Comparison of ENCODE assay signal across 19 mouse cellular contexts in the genomic region with DNA sequence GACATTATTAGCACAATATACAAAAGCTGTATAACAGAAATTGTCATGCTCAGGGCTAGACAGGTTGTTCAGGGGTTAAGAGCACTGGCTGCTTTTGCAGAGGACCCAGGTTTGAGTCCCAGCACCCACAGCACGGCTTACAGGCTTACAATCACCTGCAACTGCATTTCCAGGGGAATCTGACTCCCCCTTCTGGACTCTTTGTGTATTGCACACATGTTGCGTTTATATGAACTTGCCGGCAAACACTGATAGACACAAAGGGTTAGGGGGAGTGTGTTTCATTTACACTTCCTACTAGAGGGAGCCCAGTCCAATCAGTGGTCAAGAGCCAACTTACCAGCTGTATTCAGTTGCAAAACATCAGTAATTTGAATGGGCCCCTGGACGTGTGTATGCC. TPM values are rescaled to one million over a fixed set of nuclear protein-coding genes. Genes with fewer than 3 reads are reported as not detected.
DNase-seq lines count a peak whose midpoint lies in the region; ATAC-seq and TF ChIP-seq lines count a peak whose summit lies in the region.
"Had no signal": no experiment of that assay in that cellular context is flagged by ENCODE, and none has a peak within 500 bp of the region (broad histone marks: within the 10 kb centered on the region; RNA-seq: fewer than 3 reads in every experiment).

No protein-coding gene starts in this region.

- peaks cover 8% of the 10 kb centered on the region for H3K4me1 ChIP-seq in E14TG2a.4 (replicated peaks; ENCODE audit: low read depth, low read length)
- H3K4me1 ChIP-seq in ES-E14 (ENCODE audit: control insufficient read depth in 2 of 2, insufficient read depth in 2 of 2, low read length in 2 of 2, poor library complexity in 1 of 2) = peaks cover 0 to 4% of the 10 kb centered on the region in 2 experiments; a peak in 1 of 4 replicates
- no peaks in the 10 kb centered on the region for H3K4me1 ChIP-seq in midbrain, embryonic 11.5 days (ENCODE audit: control insufficient read depth, insufficient read depth, low read length)
- H3K4me1 ChIP-seq: forebrain, embryonic 13.5 days; heart, embryonic 12.5 days; midbrain, embryonic 12.5 days had no signal

- H3K9me3 ChIP-seq in E14TG2a.4 (ENCODE audit: low read length) = peaks cover 10% of the 10 kb centered on the region; the same call in 1 of the 2 replicates
- H3K9me3 ChIP-seq in ES-E14 (ENCODE audit: control insufficient read depth, insufficient read depth, low read depth, low read length) = no peaks in the 10 kb centered on the region
- H3K9me3 ChIP-seq in midbrain, embryonic 11.5 days (ENCODE audit: control insufficient read depth, low read length) = no peaks in the 10 kb centered on the region; the same call in 1 of the 2 replicates

- WGBS in midbrain, embryonic 11.5 days = 86% methylated on average over 4 of the region's 4 CpGs

- no peaks in the 10 kb centered on the region for H3K27me3 ChIP-seq in E14TG2a.4 (ENCODE audit: insufficient read depth, low read length)
- no peaks in the 10 kb centered on the region for H3K27me3 ChIP-seq in midbrain, embryonic 11.5 days (ENCODE audit: control insufficient read depth, insufficient read depth, low read length)
- H3K27me3 ChIP-seq: forebrain, embryonic 13.5 days; heart, embryonic 12.5 days; limb, embryonic 12.5 days; midbrain, embryonic 12.5 days; Patski had no signal

- TF ChIP-seq CTCF in left cerebral cortex, adult 2 months (IDR thresholded peaks at IDR 0.05) = peak; percentile 18
- TF ChIP-seq CTCF in E14TG2a.4 (conservative IDR thresholded peaks at IDR 0.05; ENCODE audit: low read length) = peak; percentile 71

- intact Hi-C loops in left cerebral cortex, adult 2 months (cut with DNase I) = no loop called here
- intact Hi-C loops in left cerebral cortex, postnatal 25 days (cut with DNase I) = no loop called here
- intact Hi-C loops in gastrocnemius, postnatal 36 days (cut with DNase I) = no loop called here

- ATAC-seq in granulocyte monocyte progenitor cell, adult 5-6 weeks (replicated peaks; ENCODE audit: poor library complexity, severe bottlenecking) = peak; percentile 42
- no peak for ATAC-seq in midbrain, embryonic 11.5 days (ENCODE audit: low FRiP score)
- ATAC-seq: CD4-positive, CD25-positive, alpha-beta regulatory T cell, adult 4 months; forebrain, embryonic 13.5 days; Patski had no signal

- DNase-seq in left cerebral cortex, adult 2 months (ENCODE audit: extremely low spot score in 1 of 2, low spot score in 2 of 2) = no peak
- no peak for DNase-seq in left cerebral cortex, postnatal 25 days (ENCODE audit: low spot score in 2 of 2)
- DNase-seq in ES-E14 (ENCODE audit: low read depth, low spot score) = peak; percentile 56
- no peak for DNase-seq in midbrain, embryonic 11.5 days (ENCODE audit: low spot score, missing footprints)
- DNase-seq in gastrocnemius, postnatal 36 days = no peak
- DNase-seq: cerebellum, adult 11-12 months; cerebellum, postnatal 25 days; heart, postnatal 4 days; kidney, adult 9 months had no signal

- H3K36me3 ChIP-seq in E14TG2a.4 (ENCODE audit: insufficient read depth, low read length) (no peaks in the 10 kb centered on the region), ES-E14 (ENCODE audit: control insufficient read depth, insufficient read depth, low read length, poor library complexity, severe bottlenecking) (no peaks in the 10 kb centered on the region)
- H3K36me3 ChIP-seq in midbrain, embryonic 11.5 days (ENCODE audit: control insufficient read depth, insufficient read depth, low read length) = no peaks in the 10 kb centered on the region
- H3K36me3 ChIP-seq: heart, embryonic 12.5 days; limb, embryonic 12.5 days; midbrain, embryonic 12.5 days had no signal

- no peak overlapping the region for H3K4me3 ChIP-seq in left cerebral cortex, adult 2 months
- H3K4me3 ChIP-seq in E14TG2a.4 (replicated peaks; ENCODE audit: low read length) (no peak overlapping the region), ES-E14 (ENCODE audit: insufficient read depth in 1 of 2, low read depth in 1 of 2, low read length in 2 of 2, poor library complexity in 1 of 2, severe bottlenecking in 1 of 2) (no peak overlapping the region)
- H3K4me3 ChIP-seq in midbrain, embryonic 11.5 days (ENCODE audit: low read depth, low read length) = no peak overlapping the region
- H3K4me3 ChIP-seq: forebrain, embryonic 13.5 days; heart, embryonic 12.5 days; limb, embryonic 12.5 days; midbrain, embryonic 12.5 days; myocyte had no signal

- no peak overlapping the region for H3K9ac ChIP-seq in ES-E14 (ENCODE audit: insufficient read depth, low read depth, low read length, poor library complexity, severe bottlenecking)
- no peak overlapping the region for H3K9ac ChIP-seq in midbrain, embryonic 11.5 days (ENCODE audit: low read length)
- H3K9ac ChIP-seq: forebrain, embryonic 13.5 days; heart, embryonic 12.5 days; limb, embryonic 12.5 days; midbrain, embryonic 12.5 days had no signal

- H3K4me2 ChIP-seq in midbrain, embryonic 11.5 days = no peak overlapping the region
- H3K4me2 ChIP-seq: forebrain, embryonic 13.5 days; heart, embryonic 12.5 days; limb, embryonic 12.5 days; midbrain, embryonic 12.5 days had no signal

- H3K27ac ChIP-seq in left cerebral cortex, adult 2 months = no peak overlapping the region
- H3K27ac ChIP-seq in ES-E14 (ENCODE audit: insufficient read depth, low read depth, low read length, poor library complexity, severe bottlenecking) = no peak overlapping the region
- no peak overlapping the region for H3K27ac ChIP-seq in midbrain, embryonic 11.5 days (ENCODE audit: low read depth, low read length)
- H3K27ac ChIP-seq: forebrain, embryonic 13.5 days; limb, embryonic 12.5 days; macrophage; midbrain, embryonic 12.5 days had no signal

- in situ Hi-C loops in ES-E14 (cut with MboI; ENCODE audit: low sequenced_read_pairs in 2 of 2, unreplicated experiment in 2 of 2) = no loop called here

TF ChIP-seq in ES-E14, 5 proteins besides CTCF, POLR2A, EP300 and RAD21:
- TF ChIP-seq MAFK (IDR thresholded peaks at IDR 0.05; ENCODE audit: insufficient read depth, low read depth, low read length) (no peak), ZC3H11A (IDR thresholded peaks at IDR 0.05; ENCODE audit: borderline replicate concordance, low read depth, low read length) (0 out of 2 replicates have a peak, but pooled peaks have one; percentile 11)

RNA-seq across cellular contexts. Expression of a gene that starts 37.7 kb away (rescaled TPM):
- total RNA-seq in left cerebral cortex, adult 2 months (2021) = 10 to 100 TPM; 18.1 to 24.9 TPM
- 10 to 100 TPM; 20.6 to 20.8 TPM for total RNA-seq in left cerebral cortex, postnatal 25 days (2021)
- 16.1 and 17.9 TPM in 2 replicates for total RNA-seq in ES-E14 (2012; rRNA removed)
- 9.5 and 11.8 TPM in 2 replicates for total RNA-seq in granulocyte monocyte progenitor cell, adult 5-6 weeks (2014; fragmentation: Nextera tagmentation)
- 24.9 and 27.5 TPM in 2 replicates for total RNA-seq in granulocyte monocyte progenitor cell, adult 5-6 weeks (2017)
- polyA plus RNA-seq in midbrain, embryonic 11.5 days (2014; fragmentation: Nextera tagmentation; extraction: Ambion mirVana) = 24.2 and 24.3 TPM in 2 replicates
- total RNA-seq in gastrocnemius, postnatal 36 days (2021) = 10 to 100 TPM; 17.6 to 20.6 TPM

RNA-seq across cellular contexts. Expression of a gene that starts 52.9 kb away (rescaled TPM):
- total RNA-seq in left cerebral cortex, adult 2 months (2021) = 10 to 100 TPM; 25.3 to 26.0 TPM
- total RNA-seq in left cerebral cortex, postnatal 25 days (2021) = 10 to 100 TPM; 25.3 to 25.4 TPM
- 72.3 and 80.4 TPM in 2 replicates for total RNA-seq in ES-E14 (2012; rRNA removed)
- 85.0 and 114 TPM in 2 replicates for total RNA-seq in granulocyte monocyte progenitor cell, adult 5-6 weeks (2014; fragmentation: Nextera tagmentation)
- 126 and 134 TPM in 2 replicates for total RNA-seq in granulocyte monocyte progenitor cell, adult 5-6 weeks (2017)
- 102 TPM in 2 replicates for polyA plus RNA-seq in midbrain, embryonic 11.5 days (2014; fragmentation: Nextera tagmentation; extraction: Ambion mirVana)
- total RNA-seq in gastrocnemius, postnatal 36 days (2021) = 10 to 100 TPM; 24.6 to 26.5 TPM
